Mouse (Mus musculus): ENCODE data around the gene Efna2. TPM values are rescaled to one million over a fixed set of nuclear protein-coding genes. Genes with fewer than 3 reads are reported as not detected.
A peak's percentile ranks its signal among the peaks of the same experiment; 100 is the strongest.

The Efna2 gene
- polyA plus RNA-seq, 1 experiment = 0.51 TPM

DNA sequence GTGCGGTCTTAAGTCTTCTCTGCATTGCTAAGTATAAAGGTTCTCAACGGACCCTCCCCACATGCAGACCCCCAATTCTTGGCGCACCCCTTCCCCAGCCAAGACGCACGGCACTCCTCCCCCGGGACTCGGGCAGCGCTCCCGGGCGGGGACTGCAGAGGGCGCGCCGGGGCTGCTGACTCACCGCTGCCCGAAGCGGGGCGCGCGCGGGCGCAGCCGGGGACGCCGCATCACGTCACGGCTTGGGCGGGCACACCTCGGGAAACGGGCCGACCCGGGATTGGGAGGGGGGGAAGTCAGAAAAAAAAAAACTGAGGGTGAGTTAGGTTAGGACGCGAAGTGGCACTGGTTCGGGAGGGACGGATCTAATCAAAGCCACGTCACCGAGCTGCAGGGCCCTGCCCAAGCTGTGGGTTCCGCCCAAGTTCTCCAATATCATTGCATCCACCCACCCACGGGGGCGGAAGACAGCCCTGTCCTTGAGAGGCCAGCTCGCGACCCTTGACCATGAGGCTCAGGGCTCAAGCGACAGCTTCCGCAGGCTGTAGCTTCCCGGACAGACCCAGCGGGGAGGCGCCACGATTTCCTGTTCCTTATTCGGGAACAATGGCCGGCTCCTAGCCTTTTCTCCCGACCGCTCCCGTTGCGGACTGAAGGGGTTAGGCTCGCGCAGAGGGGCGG is 30.5 kb upstream of the Efna2 start:
- peak overlapping the region; percentile 66 for H3K4me3 ChIP-seq (ENCODE audit: insufficient read depth, low read length)
- H3K27ac ChIP-seq (ENCODE audit: insufficient read depth, low read depth, low read length) = peak overlapping the region; percentile 86
- peaks cover 11% of the 10 kb centered on the region for H3K4me1 ChIP-seq (ENCODE audit: control insufficient read depth, insufficient read depth, low read length)
- TF ChIP-seq CTCF (IDR thresholded peaks at IDR 0.05; ENCODE audit: low read depth, low read length) (peak; percentile 36; the same call in 1 of the 2 replicates), POLR2A (IDR thresholded peaks at IDR 0.05; ENCODE audit: borderline replicate concordance, low read depth, low read length) (no peak; the same call in 1 of the 2 replicates)

DNA sequence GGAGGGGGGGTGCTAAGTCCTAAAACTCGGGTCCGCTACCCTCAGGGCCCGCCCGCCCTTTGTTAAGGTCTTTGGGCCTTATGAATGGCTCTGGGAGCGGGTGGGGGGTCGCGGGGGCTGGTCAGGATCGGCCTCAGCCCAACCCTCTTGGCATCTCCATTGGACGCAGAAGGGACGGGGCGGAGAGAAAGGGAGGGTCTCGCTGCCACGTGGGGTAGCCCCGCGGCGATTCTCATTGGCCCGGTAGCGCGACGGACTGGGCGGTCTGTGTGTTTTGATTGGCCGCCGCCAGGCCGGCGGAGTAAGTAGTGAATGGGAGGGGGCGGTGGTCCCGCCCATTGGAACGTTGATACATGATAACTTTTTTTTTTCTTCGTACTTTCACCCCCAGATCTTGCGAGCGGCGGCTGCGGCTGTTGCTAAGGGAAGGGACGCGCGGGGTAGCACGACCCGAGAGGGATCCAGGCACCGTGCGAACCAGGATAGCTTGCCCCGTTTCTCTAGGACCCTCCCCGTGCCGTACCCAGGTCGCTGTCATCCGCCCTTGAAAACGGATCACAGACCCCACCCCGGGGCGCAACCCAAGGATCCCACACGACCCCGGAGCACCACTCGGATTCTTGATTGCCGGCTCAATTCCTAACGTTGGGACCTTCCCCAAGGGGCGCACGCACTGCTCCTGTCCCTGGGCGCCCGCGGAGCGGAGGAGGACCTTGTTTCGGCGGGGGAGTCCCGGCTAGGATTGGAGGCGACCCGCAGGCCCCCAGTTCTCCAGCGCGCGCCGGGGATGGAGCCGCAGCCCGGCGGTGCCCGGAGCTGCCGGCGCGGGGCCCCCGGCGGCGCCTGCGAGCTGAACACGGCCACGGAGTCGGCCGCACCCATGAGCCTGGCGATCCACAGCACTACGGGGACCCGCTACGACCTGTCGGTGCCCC is 29.7 kb upstream of the Efna2 start:
- H3K4me3 ChIP-seq (ENCODE audit: insufficient read depth, low read length) = peak overlapping the region; percentile 73
- TF ChIP-seq CTCF (IDR thresholded peaks at IDR 0.05; ENCODE audit: low read depth, low read length) (no peak), POLR2A (IDR thresholded peaks at IDR 0.05; ENCODE audit: borderline replicate concordance, low read depth, low read length) (no peak)
- peaks cover 11% of the 10 kb centered on the region for H3K4me1 ChIP-seq (ENCODE audit: control insufficient read depth, insufficient read depth, low read length)

DNA sequence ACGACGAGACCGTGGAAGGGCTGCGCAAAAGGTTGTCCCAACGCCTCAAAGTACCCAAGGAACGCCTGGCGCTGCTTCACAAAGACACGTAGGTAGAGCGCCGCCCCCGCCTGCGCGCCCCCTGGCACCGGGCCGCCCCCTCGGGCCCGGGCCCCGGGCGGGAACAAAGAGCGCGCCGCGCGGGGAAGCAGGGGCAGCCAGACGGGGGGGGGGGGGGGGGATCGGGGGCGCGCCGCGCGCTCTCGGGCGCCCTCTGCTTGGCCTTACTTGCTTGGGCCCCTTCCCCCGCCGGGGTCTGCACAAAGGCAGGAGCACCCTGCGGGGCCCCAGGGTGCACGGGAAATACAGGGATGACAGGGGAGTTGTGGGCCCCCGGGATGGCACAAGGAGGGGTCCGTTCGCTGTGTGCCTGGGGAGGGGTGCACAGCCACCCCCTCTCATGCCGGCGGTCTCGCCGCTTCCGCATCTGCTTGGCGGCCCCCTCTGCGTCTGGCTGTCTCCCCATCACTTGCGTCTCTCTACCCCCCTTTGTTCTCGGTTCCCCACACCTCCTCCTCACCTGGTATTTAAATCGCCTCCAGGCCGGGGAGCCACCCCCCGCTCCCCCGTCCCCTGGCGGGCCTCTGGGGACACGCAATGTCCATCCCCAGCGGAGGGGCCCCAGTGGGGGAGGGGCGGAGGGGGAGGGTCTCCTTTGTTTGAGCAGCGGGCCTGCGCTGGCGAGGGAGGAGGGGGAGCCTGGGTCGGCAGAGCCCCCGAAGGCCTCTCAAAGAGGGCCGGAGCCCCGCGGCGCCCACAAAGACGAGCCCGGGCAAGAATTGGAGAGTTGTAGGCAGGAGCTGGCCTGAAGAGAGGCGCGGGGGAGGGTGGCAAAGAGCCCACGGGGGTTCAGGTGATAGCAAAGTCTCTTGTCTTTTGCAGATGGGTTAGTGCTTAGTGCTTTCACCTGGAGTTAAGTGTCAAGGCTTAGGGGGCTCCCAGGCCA is 28.8 kb upstream of the Efna2 start:
- H3K4me3 ChIP-seq (ENCODE audit: insufficient read depth, low read length) = peak overlapping the region; percentile 73
- no peak for TF ChIP-seq POLR2A (IDR thresholded peaks at IDR 0.05; ENCODE audit: borderline replicate concordance, low read depth, low read length)
- TF ChIP-seq CTCF (IDR thresholded peaks at IDR 0.05; ENCODE audit: low read depth, low read length) = no peak
- peaks cover 19% of the 10 kb centered on the region for H3K4me1 ChIP-seq (ENCODE audit: control insufficient read depth, insufficient read depth, low read length)
- peak overlapping the region; percentile 94 for H3K27ac ChIP-seq (ENCODE audit: insufficient read depth, low read depth, low read length)

More for the DNA sequence above, 29.7 kb upstream of the Efna2 start:
- peak overlapping the region; percentile 86 for H3K27ac ChIP-seq (ENCODE audit: insufficient read depth, low read depth, low read length)

DNA sequence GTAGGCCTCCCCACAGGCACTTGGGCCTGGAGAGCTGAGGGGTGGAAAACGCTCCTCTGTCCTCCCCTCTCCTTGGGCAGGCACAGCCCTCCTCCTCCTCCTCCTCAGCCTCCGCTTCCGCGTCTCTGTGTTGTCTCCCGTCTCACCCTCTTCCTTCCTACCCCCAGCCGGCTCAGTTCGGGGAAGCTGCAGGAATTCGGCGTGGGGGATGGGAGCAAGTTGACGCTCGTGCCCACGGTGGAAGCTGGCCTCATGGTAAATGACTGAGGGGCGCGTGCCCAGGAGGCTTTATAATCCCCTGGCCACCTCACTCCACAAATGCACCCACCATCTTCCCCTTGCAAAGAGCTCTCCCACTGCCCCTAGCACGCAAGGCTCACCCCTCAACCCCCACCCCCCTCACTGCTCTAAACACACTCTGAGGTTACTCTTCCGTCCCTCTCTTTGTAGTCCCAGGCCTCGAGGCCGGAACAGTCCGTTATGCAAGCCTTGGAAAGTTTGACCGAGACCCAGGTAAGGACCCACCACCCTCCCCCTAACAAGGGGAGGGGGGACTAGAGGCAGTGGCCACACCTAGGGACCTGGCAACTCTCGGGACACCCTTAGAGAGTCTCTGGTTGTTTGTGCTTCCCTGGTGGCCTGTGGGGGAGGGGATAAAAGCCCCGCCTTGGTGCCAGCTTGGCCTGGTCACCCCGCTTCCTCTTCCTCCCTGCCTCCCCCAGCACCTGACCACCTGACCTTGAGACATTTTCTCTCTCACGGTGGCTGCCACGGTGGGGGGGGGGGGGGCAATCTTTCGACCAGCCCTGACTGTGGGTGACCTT is 27.9 kb upstream of the Efna2 start:
- Histone ChIP-seq H3K27ac (ENCODE audit: insufficient read depth, low read depth, low read length) (peak overlapping the region; percentile 94), H3K4me1 (ENCODE audit: control insufficient read depth, insufficient read depth, low read length) (peaks cover 27% of the 10 kb centered on the region), H3K4me3 (ENCODE audit: insufficient read depth, low read length) (peak overlapping the region; percentile 73)
- no peak for TF ChIP-seq CTCF (IDR thresholded peaks at IDR 0.05; ENCODE audit: low read depth, low read length)
- no peak for TF ChIP-seq POLR2A (IDR thresholded peaks at IDR 0.05; ENCODE audit: borderline replicate concordance, low read depth, low read length)

DNA sequence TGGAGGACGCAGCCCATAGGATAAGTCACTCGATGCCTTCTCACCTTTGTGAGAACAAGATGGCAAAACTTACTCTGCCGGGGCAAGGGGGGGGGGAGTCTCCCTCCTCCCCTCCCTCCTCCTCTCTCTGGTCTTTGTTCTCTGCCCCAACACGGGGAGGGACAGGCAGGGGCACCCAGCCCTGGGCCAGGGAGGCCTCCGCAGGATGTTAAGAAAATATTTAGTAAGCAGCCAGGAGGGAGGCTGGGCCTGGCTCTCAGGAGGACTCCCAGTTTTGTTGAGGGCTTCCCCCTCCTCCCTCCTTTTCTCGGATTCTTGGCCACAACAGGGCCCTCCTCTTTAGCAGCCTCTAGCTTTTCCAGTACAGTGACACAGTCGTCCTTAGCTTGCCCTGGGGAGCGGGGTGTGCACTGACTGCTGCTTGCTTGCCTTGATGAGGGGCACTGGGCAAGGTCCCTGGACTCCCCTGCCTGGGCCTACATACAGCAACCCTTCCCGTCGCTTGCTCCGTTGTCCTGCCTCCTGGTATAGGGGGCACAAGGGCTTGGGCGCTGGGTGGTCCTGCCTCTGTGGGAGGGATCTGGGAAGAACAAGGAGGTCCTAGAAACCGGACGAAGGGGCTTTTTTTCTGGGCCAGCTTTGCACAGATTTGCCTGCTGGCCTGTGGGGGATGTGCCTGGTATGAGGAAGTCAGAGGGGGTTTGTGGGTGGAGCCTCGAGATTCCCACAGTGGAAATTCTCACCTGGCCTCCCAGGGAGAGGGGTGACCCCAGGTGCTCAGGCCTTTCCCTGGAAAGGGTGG is 27.0 kb upstream of the Efna2 start:
- peak overlapping the region; percentile 94 for H3K27ac ChIP-seq (ENCODE audit: insufficient read depth, low read depth, low read length)
- TF ChIP-seq CTCF (IDR thresholded peaks at IDR 0.05; ENCODE audit: low read depth, low read length) (no peak), POLR2A (IDR thresholded peaks at IDR 0.05; ENCODE audit: borderline replicate concordance, low read depth, low read length) (no peak)
- H3K4me1 ChIP-seq (ENCODE audit: control insufficient read depth, insufficient read depth, low read length) = peaks cover 30% of the 10 kb centered on the region
- H3K4me3 ChIP-seq (ENCODE audit: insufficient read depth, low read length) = peak overlapping the region; percentile 73

DNA sequence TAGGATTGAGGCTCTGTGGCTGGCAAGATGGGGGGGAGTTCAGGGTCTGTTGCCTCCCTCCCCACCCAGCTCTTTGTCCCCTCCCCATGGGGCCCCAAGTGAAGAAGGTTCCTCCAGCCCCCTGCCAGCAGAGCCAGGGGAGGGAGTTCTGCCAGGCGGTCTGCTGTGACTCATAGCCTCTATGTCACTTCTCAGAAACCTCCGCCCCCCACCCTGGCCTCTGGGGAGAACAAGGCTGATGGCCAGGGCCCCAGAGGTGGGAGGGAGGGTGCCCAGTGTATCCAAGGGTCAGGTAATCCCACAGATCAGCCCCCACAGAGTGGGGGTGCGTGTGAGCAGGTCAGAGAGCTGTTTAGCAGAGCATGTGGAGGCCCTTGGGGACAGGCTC is 26.4 kb upstream of the Efna2 start:
- peak overlapping the region; percentile 94 for H3K27ac ChIP-seq (ENCODE audit: insufficient read depth, low read depth, low read length)
- TF ChIP-seq POLR2A (IDR thresholded peaks at IDR 0.05; ENCODE audit: borderline replicate concordance, low read depth, low read length) = no peak
- no peak for TF ChIP-seq CTCF (IDR thresholded peaks at IDR 0.05; ENCODE audit: low read depth, low read length)
- H3K4me1 ChIP-seq (ENCODE audit: control insufficient read depth, insufficient read depth, low read length) = peaks cover 31% of the 10 kb centered on the region
- H3K4me3 ChIP-seq (ENCODE audit: insufficient read depth, low read length) = peak overlapping the region; percentile 73

DNA sequence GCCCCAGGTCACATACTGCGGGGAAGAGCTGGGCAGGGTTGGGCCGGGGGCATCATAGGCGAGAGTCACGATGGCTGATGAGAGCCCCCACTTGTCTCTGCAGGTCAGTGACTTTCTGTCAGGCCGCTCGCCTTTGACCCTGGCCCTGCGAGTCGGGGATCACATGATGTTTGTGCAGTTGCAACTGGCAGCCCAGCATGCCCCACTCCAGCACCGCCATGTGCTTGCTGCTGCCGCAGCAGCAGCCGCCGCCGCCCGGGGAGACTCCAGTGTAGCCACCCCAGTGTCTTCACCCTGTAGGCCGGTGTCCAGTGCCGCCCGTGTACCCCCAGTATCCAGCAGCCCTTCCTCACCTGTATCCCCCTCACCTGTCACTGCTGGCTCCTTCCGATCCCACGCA is 25.6 kb upstream of the Efna2 start:
- Histone ChIP-seq H3K4me1 (ENCODE audit: control insufficient read depth, insufficient read depth, low read length) (peaks cover 34% of the 10 kb centered on the region), H3K27ac (ENCODE audit: insufficient read depth, low read depth, low read length) (no peak overlapping the region), H3K4me3 (ENCODE audit: insufficient read depth, low read length) (no peak overlapping the region)
- no peak for TF ChIP-seq CTCF (IDR thresholded peaks at IDR 0.05; ENCODE audit: low read depth, low read length)
- no peak for TF ChIP-seq POLR2A (IDR thresholded peaks at IDR 0.05; ENCODE audit: borderline replicate concordance, low read depth, low read length)

DNA sequence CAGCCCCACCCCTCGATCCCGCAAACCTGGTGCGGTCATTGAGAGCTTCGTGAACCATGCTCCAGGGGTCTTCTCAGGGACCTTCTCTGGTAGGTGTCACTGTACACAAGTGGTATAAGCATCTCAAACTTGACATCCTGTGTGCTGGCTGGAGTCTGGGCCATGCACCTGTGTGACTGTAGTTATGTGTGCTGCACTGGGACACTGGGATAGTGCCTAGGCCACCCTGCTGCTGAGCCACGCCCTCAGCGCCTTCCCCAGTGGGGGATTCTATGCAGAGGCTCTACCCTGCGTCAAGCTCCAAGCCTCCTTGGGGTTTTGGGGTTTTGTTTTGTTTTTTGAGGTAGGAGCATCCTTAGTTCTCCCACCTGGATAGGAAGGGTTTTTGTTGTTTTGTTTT is 24.9 kb upstream of the Efna2 start:
- TF ChIP-seq POLR2A (IDR thresholded peaks at IDR 0.05; ENCODE audit: borderline replicate concordance, low read depth, low read length) = no peak
- no peak for TF ChIP-seq CTCF (IDR thresholded peaks at IDR 0.05; ENCODE audit: low read depth, low read length)
- peaks cover 41% of the 10 kb centered on the region for H3K4me1 ChIP-seq (ENCODE audit: control insufficient read depth, insufficient read depth, low read length)
- no peak overlapping the region for H3K4me3 ChIP-seq (ENCODE audit: insufficient read depth, low read length)
- no peak overlapping the region for H3K27ac ChIP-seq (ENCODE audit: insufficient read depth, low read depth, low read length)
